ENCODE assay signal across 9 mouse cellular contexts in the genomic region with DNA sequence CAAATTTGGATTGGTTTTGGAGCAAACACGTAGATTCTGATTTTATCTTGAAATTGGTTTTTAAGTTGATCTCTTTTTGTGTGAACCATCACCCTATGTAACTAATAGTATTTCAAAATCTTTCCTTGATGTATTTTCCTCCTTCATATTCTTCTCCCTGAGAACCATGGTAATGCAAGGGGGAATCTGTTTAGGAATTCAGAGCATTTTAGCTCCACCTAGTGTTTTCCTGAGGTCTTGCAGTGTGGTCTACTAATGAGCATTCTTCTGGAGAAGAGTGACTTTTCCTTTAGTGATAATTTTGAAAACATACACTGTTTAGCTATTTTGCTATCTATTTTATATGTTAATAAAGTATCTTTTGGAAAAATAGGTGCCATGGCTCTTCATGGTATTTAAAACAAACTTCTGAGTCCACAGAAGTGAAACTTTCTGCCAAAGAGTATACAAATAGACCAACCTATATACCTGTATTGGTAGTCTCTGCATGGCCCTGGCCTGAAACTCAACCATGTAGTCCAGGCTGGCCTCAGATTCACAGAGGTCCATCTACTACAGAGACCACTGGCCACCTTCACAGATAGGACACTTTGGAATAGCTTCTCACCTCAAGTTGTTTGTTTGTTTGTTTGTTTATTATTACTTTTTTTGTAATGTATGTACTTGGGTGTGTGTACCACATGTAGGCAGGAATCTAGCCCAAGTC.
DNase-seq lines count a peak whose midpoint lies in the region; ATAC-seq and TF ChIP-seq lines count a peak whose summit lies in the region.
"Had no signal": no experiment of that assay in that cellular context is flagged by ENCODE, and none has a peak within 500 bp of the region (broad histone marks: within the 10 kb centered on the region; RNA-seq: fewer than 3 reads in every experiment).

No protein-coding gene starts in this region.

- 70% methylated on average over 1 of the region's 1 CpGs for WGBS in liver, embryonic 14.5 days (ENCODE audit: insufficient replicate concordance)
- WGBS in forebrain, embryonic 12.5 days = 89% methylated on average over 1 of the region's 1 CpGs
- WGBS in large intestine, adult 2 months = 91% methylated on average over 1 of the region's 1 CpGs

- no peak overlapping the region for H3K9ac ChIP-seq in liver, embryonic 14.5 days (replicated peaks)
- H3K9ac ChIP-seq in forebrain, embryonic 12.5 days = no peak overlapping the region
- H3K9ac ChIP-seq: lung, embryonic 15.5 days had no signal

- H3K27ac ChIP-seq in liver, embryonic 14.5 days = no peak overlapping the region
- no peak overlapping the region for H3K27ac ChIP-seq in forebrain, embryonic 12.5 days
- H3K27ac ChIP-seq: lung, embryonic 15.5 days had no signal

- TF ChIP-seq CTCF in liver, embryonic 14.5 days (IDR thresholded peaks at IDR 0.05; ENCODE audit: low read depth) = peak; percentile 45; the same call in 1 of the 2 replicates
- TF ChIP-seq CTCF in brain, embryonic 14.5 days (IDR thresholded peaks at IDR 0.05; ENCODE audit: borderline replicate concordance, extremely low read depth, insufficient read depth, insufficient read length) = peak; percentile 57

- no peak overlapping the region for H3K4me3 ChIP-seq in liver, embryonic 14.5 days (ENCODE audit: insufficient read depth in 1 of 2, low read depth in 2 of 2, low read length in 2 of 2)
- no peak overlapping the region for H3K4me3 ChIP-seq in forebrain, embryonic 12.5 days (replicated peaks)
- H3K4me3 ChIP-seq: lung, embryonic 15.5 days had no signal

- no peak for TF ChIP-seq EP300 in liver, embryonic 14.5 days (IDR thresholded peaks at IDR 0.05; ENCODE audit: low read depth)

- no peaks in the 10 kb centered on the region for H3K27me3 ChIP-seq in liver, embryonic 14.5 days (ENCODE audit: control insufficient read depth, insufficient read depth, low read length)
- H3K27me3 ChIP-seq in forebrain, embryonic 12.5 days = no peaks in the 10 kb centered on the region
- H3K27me3 ChIP-seq: lung, embryonic 15.5 days had no signal

- H3K36me3 ChIP-seq in liver, embryonic 14.5 days (replicated peaks; ENCODE audit: control insufficient read depth, insufficient read depth, low read depth) = no peaks in the 10 kb centered on the region
- peaks cover 34% of the 10 kb centered on the region for H3K36me3 ChIP-seq in forebrain, embryonic 12.5 days (replicated peaks)

- no peak overlapping the region for H3K4me2 ChIP-seq in liver, embryonic 14.5 days (ENCODE audit: low read depth)
- H3K4me2 ChIP-seq in forebrain, embryonic 12.5 days = no peak overlapping the region
- H3K4me2 ChIP-seq: lung, embryonic 15.5 days had no signal

- no peak for ATAC-seq in liver, embryonic 14.5 days (ENCODE audit: insufficient read depth)
- ATAC-seq in forebrain, embryonic 12.5 days (ENCODE audit: low FRiP score) = peak; percentile 45; the same call in 1 of the 2 replicates

- no peak for TF ChIP-seq POLR2A in brain, embryonic 14.5 days (IDR thresholded peaks at IDR 0.05; ENCODE audit: borderline replicate concordance, extremely low read depth, insufficient read depth, insufficient read length, poor library complexity, severe bottlenecking)

- H3K4me1 ChIP-seq in liver, embryonic 14.5 days (replicated peaks; ENCODE audit: control insufficient read depth in 2 of 2, insufficient read depth in 2 of 2, low read length in 1 of 2) = no peaks in the 10 kb centered on the region
- no peaks in the 10 kb centered on the region for H3K4me1 ChIP-seq in forebrain, embryonic 12.5 days
- H3K4me1 ChIP-seq: lung, embryonic 15.5 days had no signal

- no peak for DNase-seq in liver, embryonic 14.5 days (ENCODE audit: low read depth in 3 of 3, low spot score in 3 of 3)
- no peak for DNase-seq in liver
- peak; percentile 84 for DNase-seq in brain, embryonic 14.5 days (ENCODE audit: low read depth)
- peak; percentile 33 for DNase-seq in large intestine, adult 2 months (ENCODE audit: low read depth, low spot score)
- peak; percentile 20 for DNase-seq in neural tube, embryonic 10.5 days (ENCODE audit: extremely low spot score, low spot score)
- no peak for DNase-seq in thymus, adult 18-20 months
- DNase-seq in urinary bladder, postnatal 25 days (ENCODE audit: low spot score) = no peak

- no peaks in the 10 kb centered on the region for H3K9me3 ChIP-seq in liver, embryonic 14.5 days (ENCODE audit: control insufficient read depth, low read length)
- H3K9me3 ChIP-seq in forebrain, embryonic 12.5 days = no peaks in the 10 kb centered on the region
- H3K9me3 ChIP-seq: lung, embryonic 15.5 days had no signal

Comparison
In these comparisons a context has a peak if more than half of its experiments do, and no peak if none do; other contexts are left out.
1. DNase-seq: peak in brain, embryonic 14.5 days (single experiment), large intestine, adult 2 months (single experiment) and neural tube, embryonic 10.5 days (single experiment); none in liver, embryonic 14.5 days (0 of 3), liver (single experiment), thymus, adult 18-20 months (0 of 2) and urinary bladder, postnatal 25 days (single experiment).